Mouse (Mus musculus): ENCODE measurements around the gene BC035044. TPM values are rescaled to one million over a fixed set of nuclear protein-coding genes. Genes with fewer than 3 reads are reported as not detected.
A peak's percentile ranks its signal among the peaks of the same experiment; 100 is the strongest.

The BC035044 gene
- polyA plus RNA-seq, 1 experiment, result 16.8 TPM

DNA sequence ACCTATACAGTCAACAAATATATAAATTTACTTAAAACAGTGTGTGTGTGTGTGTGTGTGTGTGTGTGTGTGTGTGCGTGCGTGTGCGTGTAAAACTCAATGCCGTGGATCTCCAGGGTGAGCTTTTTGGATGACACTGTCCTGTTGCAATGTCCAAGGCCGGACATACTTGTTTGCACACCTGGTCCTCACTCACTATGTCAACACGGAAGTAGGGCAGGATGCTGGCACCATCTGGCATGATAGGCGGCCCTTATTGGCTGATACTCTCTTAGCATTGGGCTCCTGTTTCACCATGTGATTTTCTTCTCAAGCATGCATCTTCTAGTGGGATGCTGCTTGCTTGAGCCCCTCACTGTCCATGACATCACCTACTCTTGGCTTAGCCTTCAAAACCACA lies 51.0 kb downstream of the BC035044 start:
- no peaks in the 10 kb centered on the region; the same call in 1 of the 2 replicates for H3K4me1 ChIP-seq (ENCODE audit: control insufficient read depth, insufficient read depth, low read length)
- WGBS, result 39% methylated on average over 7 of the region's 7 CpGs
- TF ChIP-seq CTCF (IDR thresholded peaks at IDR 0.05; ENCODE audit: control insufficient read depth, insufficient read depth, low read length) (no peak), POLR2A (IDR thresholded peaks at IDR 0.05; ENCODE audit: borderline replicate concordance, control insufficient read depth, low read depth, low read length) (no peak)
- peak overlapping the region; percentile 1 for H3K4me3 ChIP-seq (replicated peaks; ENCODE audit: control insufficient read depth, low read depth, low read length)
- no peak overlapping the region for H3K27ac ChIP-seq (ENCODE audit: control insufficient read depth, insufficient read depth, low read depth, low read length, poor library complexity)

DNA sequence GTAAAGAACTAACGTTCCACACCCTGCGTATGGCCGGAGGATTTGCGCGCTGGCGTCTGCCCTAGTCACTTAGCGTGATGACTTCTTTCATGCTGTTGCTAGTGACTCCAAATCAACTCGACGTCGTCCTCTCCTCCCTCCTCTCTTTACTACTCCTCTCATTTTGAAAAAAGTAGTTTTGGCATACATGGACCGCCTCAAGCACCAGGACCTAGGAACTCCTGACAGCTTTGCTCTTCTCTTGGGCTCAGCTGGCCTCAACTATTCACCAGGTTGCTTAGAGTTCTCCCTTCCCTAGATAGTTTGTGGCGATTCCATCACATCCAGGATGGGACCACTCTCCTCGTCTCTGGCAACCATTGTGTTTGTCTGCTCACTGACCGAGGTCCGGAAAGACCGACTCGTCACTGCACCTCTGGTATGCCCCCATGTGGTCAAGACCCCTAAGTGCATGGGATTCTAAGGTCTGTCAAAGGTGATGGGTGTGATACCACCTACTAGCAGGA lies 51.6 kb downstream of the BC035044 start:
- TF ChIP-seq CTCF (IDR thresholded peaks at IDR 0.05; ENCODE audit: control insufficient read depth, insufficient read depth, low read length) (peak; percentile 92), POLR2A (IDR thresholded peaks at IDR 0.05; ENCODE audit: borderline replicate concordance, control insufficient read depth, low read depth, low read length) (no peak)
- H3K27ac ChIP-seq (ENCODE audit: control insufficient read depth, insufficient read depth, low read depth, low read length, poor library complexity), result peak overlapping the region; percentile 64
- H3K4me1 ChIP-seq (ENCODE audit: control insufficient read depth, insufficient read depth, low read length), result no peaks in the 10 kb centered on the region; the same call in 1 of the 2 replicates
- H3K4me3 ChIP-seq (replicated peaks; ENCODE audit: control insufficient read depth, low read depth, low read length), result peak overlapping the region; percentile 86
- under 1% methylated on average over 17 of the region's 17 CpGs for WGBS

DNA sequence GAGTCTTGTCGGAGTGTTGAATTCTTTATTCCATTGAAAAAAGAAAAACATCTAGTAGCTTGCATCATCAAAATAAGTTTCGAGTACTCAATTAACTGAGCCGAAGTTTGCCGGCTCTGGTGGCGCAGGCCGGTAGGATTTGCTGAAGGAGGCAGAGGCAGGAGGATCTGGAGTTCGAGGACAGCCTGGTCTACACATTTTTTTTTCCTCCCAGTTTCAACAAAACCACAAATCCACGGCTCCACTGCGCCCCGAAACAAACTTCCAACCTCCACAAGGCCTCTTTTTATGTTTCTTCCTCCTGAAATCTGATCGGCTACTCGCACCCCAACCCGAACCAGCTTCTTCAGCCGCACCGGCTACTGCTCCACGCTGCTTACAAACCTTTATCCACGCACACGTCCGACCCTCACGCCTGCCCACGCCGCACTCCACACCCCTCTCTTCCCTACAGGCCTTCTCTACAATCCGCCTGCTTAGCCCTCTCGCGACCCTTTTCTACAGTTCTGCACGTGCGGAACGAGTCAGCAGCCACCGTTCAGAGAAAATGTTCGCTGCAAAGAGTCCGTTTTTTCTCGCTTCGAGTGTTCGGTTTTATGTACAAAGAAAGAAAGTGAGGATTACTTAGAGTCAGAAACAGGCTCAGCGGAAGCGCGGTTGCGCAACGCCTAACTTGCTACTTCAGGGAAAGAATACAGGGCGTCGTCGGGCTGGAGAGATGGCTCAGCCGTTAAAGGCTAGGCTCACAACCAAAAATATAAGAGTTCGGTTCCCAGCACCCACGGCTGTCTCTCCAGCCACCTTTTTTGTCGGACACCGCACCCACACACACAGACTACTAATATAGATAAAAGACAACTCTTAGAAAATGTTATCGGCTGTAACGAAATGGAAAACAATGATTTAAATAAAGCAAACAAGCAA lies 52.3 kb downstream of the BC035044 start:
- WGBS, result under 1% methylated on average over 49 of the region's 49 CpGs
- H3K4me1 ChIP-seq (ENCODE audit: control insufficient read depth, insufficient read depth, low read length), result no peaks in the 10 kb centered on the region; the same call in 1 of the 2 replicates
- TF ChIP-seq CTCF (IDR thresholded peaks at IDR 0.05; ENCODE audit: control insufficient read depth, insufficient read depth, low read length), result no peak
- TF ChIP-seq POLR2A (IDR thresholded peaks at IDR 0.05; ENCODE audit: borderline replicate concordance, control insufficient read depth, low read depth, low read length), result no peak
- H3K4me3 ChIP-seq (replicated peaks; ENCODE audit: control insufficient read depth, low read depth, low read length), result peak overlapping the region; percentile 86
- peak overlapping the region; percentile 89 for H3K27ac ChIP-seq (ENCODE audit: control insufficient read depth, insufficient read depth, low read depth, low read length, poor library complexity)

DNA sequence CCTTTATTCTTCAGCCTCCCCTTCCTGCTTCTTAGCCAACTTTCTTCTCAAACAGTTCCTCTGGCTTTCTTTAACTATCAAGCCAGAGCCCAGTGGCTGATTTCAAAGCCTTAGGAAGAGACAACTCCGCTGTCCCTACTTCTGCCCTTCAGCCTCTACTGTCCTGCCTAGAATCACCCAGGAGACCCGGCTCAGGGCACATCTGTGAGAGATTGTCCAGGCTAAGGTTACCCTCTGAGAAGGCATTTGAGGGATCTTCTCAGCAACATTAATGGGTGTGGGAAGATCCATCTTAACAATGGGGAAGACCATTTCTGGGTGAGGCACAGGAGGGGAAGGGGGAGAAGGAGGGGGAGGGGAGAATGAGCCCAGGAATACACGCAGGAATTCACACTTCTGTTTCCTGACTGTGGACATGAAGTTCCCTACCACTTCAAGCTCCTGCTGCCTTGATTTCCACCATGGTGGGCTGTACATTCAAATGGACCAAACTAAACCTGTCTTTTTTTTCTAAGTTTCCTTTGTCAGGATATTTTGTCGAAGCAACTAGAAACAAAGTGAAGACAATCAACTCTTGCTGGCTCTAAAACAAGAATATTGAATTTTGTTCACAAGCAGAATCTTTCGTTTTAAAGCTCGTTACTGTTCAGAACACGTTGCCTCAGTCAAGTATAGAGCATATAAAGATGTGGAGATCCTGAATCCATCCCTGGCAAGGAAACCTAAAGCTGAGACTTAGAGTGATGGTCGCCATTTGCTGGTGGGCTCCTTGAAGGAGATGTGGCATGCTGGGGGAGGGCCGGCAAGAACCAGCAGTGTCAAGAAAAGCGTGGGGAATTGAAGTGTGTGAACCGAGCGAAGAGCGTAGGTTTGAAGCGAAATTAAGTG lies 53.2 kb downstream of the BC035044 start:
- no peak for TF ChIP-seq POLR2A (IDR thresholded peaks at IDR 0.05; ENCODE audit: borderline replicate concordance, control insufficient read depth, low read depth, low read length)
- no peak for TF ChIP-seq CTCF (IDR thresholded peaks at IDR 0.05; ENCODE audit: control insufficient read depth, insufficient read depth, low read length)
- H3K4me3 ChIP-seq (replicated peaks; ENCODE audit: control insufficient read depth, low read depth, low read length), result peak overlapping the region; percentile 86
- peak overlapping the region; percentile 89; the same call in 1 of the 2 replicates for H3K27ac ChIP-seq (ENCODE audit: control insufficient read depth, insufficient read depth, low read depth, low read length, poor library complexity)
- 7% methylated on average over 14 of the region's 14 CpGs for WGBS
- no peaks in the 10 kb centered on the region; the same call in 1 of the 2 replicates for H3K4me1 ChIP-seq (ENCODE audit: control insufficient read depth, insufficient read depth, low read length)

DNA sequence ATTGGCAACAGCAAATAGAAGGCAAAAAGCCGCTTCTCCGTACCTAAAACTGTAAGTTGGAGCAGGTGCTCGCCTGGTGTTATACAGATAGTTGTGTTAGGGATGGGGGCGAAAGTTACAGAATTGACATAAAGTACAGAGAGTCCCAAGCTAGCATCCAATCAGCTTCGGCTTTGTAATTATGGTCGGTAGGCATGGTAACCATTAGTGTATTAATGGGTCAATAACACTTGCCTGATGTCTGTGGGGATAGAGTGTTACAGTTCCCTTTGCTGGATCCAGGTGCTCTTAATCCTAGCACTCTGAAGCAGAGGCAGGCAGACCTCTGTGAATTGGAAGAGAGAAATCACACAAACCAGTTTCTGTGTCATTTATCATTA lies 54.0 kb downstream of the BC035044 start:
- Histone ChIP-seq H3K27ac (ENCODE audit: control insufficient read depth, insufficient read depth, low read depth, low read length, poor library complexity) (no peak overlapping the region), H3K4me3 (replicated peaks; ENCODE audit: control insufficient read depth, low read depth, low read length) (no peak overlapping the region), H3K4me1 (ENCODE audit: control insufficient read depth, insufficient read depth, low read length) (no peaks in the 10 kb centered on the region; the same call in 1 of the 2 replicates)
- no peak for TF ChIP-seq CTCF (IDR thresholded peaks at IDR 0.05; ENCODE audit: control insufficient read depth, insufficient read depth, low read length)
- no peak for TF ChIP-seq POLR2A (IDR thresholded peaks at IDR 0.05; ENCODE audit: borderline replicate concordance, control insufficient read depth, low read depth, low read length)
- 69% methylated on average over 6 of the region's 6 CpGs for WGBS

DNA sequence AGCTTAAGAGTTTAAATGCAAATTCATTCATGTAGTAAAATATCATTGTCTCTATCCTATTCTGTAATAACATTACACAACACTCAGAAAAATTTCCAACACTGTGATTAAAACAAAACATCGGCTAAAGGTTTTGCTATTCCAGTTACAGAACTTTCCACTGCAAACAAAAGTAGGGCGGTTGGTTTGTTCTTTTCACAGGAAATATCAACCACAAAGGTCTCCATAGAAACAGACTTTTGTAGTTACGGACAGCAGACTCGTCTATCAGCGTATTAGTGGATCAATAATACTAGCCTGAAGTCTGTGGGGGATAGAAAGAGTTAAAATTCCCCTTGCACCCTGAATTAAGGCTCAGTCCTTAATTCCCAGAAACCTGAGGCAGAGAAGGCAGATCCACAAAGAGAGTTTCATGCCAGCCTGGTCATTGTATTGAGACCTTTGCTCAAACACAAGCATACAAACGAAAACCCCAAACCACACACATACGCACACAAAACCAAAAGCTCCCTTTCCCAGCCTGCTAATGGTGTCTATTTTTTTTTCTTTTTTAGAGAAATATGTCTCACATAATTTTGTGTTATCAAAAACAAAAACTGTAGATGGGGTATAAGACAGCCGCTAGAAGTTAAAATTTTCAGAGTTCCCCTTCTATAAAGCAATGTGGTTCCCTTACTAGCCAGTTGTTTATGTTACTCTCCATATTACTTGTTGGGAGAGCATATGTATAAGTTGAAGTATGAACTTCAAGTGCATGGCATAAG lies 54.6 kb downstream of the BC035044 start:
- H3K4me3 ChIP-seq (replicated peaks; ENCODE audit: control insufficient read depth, low read depth, low read length), result no peak overlapping the region
- H3K27ac ChIP-seq (ENCODE audit: control insufficient read depth, insufficient read depth, low read depth, low read length, poor library complexity), result no peak overlapping the region
- WGBS, result 9% methylated on average over 8 of the region's 8 CpGs
- H3K4me1 ChIP-seq (ENCODE audit: control insufficient read depth, insufficient read depth, low read length), result no peaks in the 10 kb centered on the region; the same call in 1 of the 2 replicates
- TF ChIP-seq CTCF (IDR thresholded peaks at IDR 0.05; ENCODE audit: control insufficient read depth, insufficient read depth, low read length), result no peak
- no peak for TF ChIP-seq POLR2A (IDR thresholded peaks at IDR 0.05; ENCODE audit: borderline replicate concordance, control insufficient read depth, low read depth, low read length)

DNA sequence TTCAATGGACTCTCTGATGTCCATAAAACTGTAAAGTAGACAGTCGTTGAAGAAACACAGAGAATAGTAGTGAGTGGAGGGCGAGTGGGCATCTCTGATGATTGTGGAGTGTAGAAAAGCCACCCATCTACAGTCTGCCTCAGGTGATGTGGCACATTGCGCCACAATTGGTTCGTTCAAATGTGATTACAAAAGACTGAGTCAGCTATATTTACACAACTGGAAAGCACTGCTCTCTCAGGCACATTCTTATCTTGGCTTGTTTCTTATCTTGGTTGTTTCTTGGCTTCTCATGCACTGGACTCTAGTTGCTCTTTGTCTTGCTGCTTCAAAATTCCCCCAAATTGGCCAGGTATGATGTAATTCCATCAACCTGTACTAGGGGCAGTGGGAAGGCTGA lies 55.4 kb downstream of the BC035044 start:
- TF ChIP-seq POLR2A (IDR thresholded peaks at IDR 0.05; ENCODE audit: borderline replicate concordance, control insufficient read depth, low read depth, low read length) (no peak), CTCF (IDR thresholded peaks at IDR 0.05; ENCODE audit: control insufficient read depth, insufficient read depth, low read length) (no peak)
- H3K27ac ChIP-seq (ENCODE audit: control insufficient read depth, insufficient read depth, low read depth, low read length, poor library complexity), result no peak overlapping the region; the same call in 1 of the 2 replicates
- WGBS, result 29% methylated on average over 4 of the region's 4 CpGs
- no peak overlapping the region for H3K4me3 ChIP-seq (replicated peaks; ENCODE audit: control insufficient read depth, low read depth, low read length)
- H3K4me1 ChIP-seq (ENCODE audit: control insufficient read depth, insufficient read depth, low read length), result no peaks in the 10 kb centered on the region; the same call in 1 of the 2 replicates

Measured in bone marrow, adult 2 months (tissue).